Comparison of ENCODE assay signal across 15 mouse cellular contexts in genomic region chr13:44770808-44771605, GRCm38 (mm10). TPM values are rescaled to one million over a fixed set of nuclear protein-coding genes. Genes with fewer than 3 reads are reported as not detected.
A peak's percentile ranks its signal among the peaks of the same experiment; 100 is the strongest.
DNase-seq lines count a peak whose midpoint lies in the region; ATAC-seq and TF ChIP-seq lines count a peak whose summit lies in the region.
"Had no signal": no experiment of that assay in that cellular context is flagged by ENCODE, and none has a peak within 500 bp of the region (broad histone marks: within the 10 kb centered on the region; RNA-seq: fewer than 3 reads in every experiment).

No protein-coding gene starts in this region.

- H3K36me3 ChIP-seq in myocyte (ENCODE audit: control insufficient read depth, insufficient read depth), result no peaks in the 10 kb centered on the region
- H3K36me3 ChIP-seq in midbrain, embryonic 15.5 days (replicated peaks), result no peaks in the 10 kb centered on the region
- peaks cover 25% of the 10 kb centered on the region; the same call in 1 of the 2 replicates for H3K36me3 ChIP-seq in embryonic facial prominence, embryonic 10.5 days (replicated peaks)
- H3K36me3 ChIP-seq: hindbrain, embryonic 12.5 days; midbrain, embryonic 12.5 days; neural tube, embryonic 12.5 days had no signal

- ATAC-seq in midbrain, embryonic 15.5 days (replicated peaks), result no peak

- peak; percentile 28 for DNase-seq in adrenal gland, postnatal 14 days
- no peak for DNase-seq in adrenal gland, postnatal 4 days (ENCODE audit: low spot score in 2 of 2)
- DNase-seq in 3T3-L1 (ENCODE audit: low read depth, low spot score) (peak; percentile 69), NIH3T3 (ENCODE audit: low read depth) (peak; percentile 21)
- no peak for DNase-seq in thymus, adult 18-20 months
- no peak for DNase-seq in embryonic facial prominence, embryonic 10.5 days (ENCODE audit: low spot score)
- DNase-seq: cerebellum, adult 9-11 months; kidney, adult 11 months; lung, postnatal 36 days; thymus, adult 2 months had no signal

- TF ChIP-seq POLR2A in myocyte (IDR thresholded peaks at IDR 0.05; ENCODE audit: insufficient read length, low read depth), result no peak

- no peaks in the 10 kb centered on the region for H3K9me3 ChIP-seq in midbrain, embryonic 15.5 days
- H3K9me3 ChIP-seq in embryonic facial prominence, embryonic 10.5 days, result no peaks in the 10 kb centered on the region
- H3K9me3 ChIP-seq: hindbrain, embryonic 12.5 days; midbrain, embryonic 12.5 days; neural tube, embryonic 12.5 days had no signal

- H3K4me3 ChIP-seq in myocyte, result no peak overlapping the region
- no peak overlapping the region for H3K4me3 ChIP-seq in midbrain, embryonic 15.5 days
- H3K4me3 ChIP-seq in embryonic facial prominence, embryonic 10.5 days, result no peak overlapping the region
- H3K4me3 ChIP-seq: hindbrain, embryonic 12.5 days; midbrain, embryonic 12.5 days; neural tube, embryonic 12.5 days had no signal

- peak overlapping the region; percentile 8 for H3K4me2 ChIP-seq in myocyte (ENCODE audit: low read depth)
- no peak overlapping the region for H3K4me2 ChIP-seq in midbrain, embryonic 15.5 days
- H3K4me2 ChIP-seq: hindbrain, embryonic 12.5 days; midbrain, embryonic 12.5 days; neural tube, embryonic 12.5 days had no signal

- no peak overlapping the region for H3K27ac ChIP-seq in midbrain, embryonic 15.5 days
- H3K27ac ChIP-seq in embryonic facial prominence, embryonic 10.5 days (replicated peaks), result no peak overlapping the region
- H3K27ac ChIP-seq: hindbrain, embryonic 12.5 days; midbrain, embryonic 12.5 days; neural tube, embryonic 12.5 days had no signal

- no peaks in the 10 kb centered on the region for H3K4me1 ChIP-seq in midbrain, embryonic 15.5 days
- peaks cover 16% of the 10 kb centered on the region; the same call in 1 of the 2 replicates for H3K4me1 ChIP-seq in embryonic facial prominence, embryonic 10.5 days
- H3K4me1 ChIP-seq: hindbrain, embryonic 12.5 days; neural tube, embryonic 12.5 days had no signal

- H3K79me2 ChIP-seq in myocyte (ENCODE audit: control insufficient read depth, insufficient read depth), result peaks cover 26% of the 10 kb centered on the region

- H3K9ac ChIP-seq in midbrain, embryonic 15.5 days, result no peak overlapping the region
- H3K9ac ChIP-seq: hindbrain, embryonic 12.5 days; midbrain, embryonic 12.5 days; neural tube, embryonic 12.5 days had no signal

- no peaks in the 10 kb centered on the region for H3K27me3 ChIP-seq in myocyte (ENCODE audit: control insufficient read depth, insufficient read depth, insufficient read length)
- H3K27me3 ChIP-seq in midbrain, embryonic 15.5 days (replicated peaks), result no peaks in the 10 kb centered on the region
- no peaks in the 10 kb centered on the region for H3K27me3 ChIP-seq in embryonic facial prominence, embryonic 10.5 days (replicated peaks; ENCODE audit: low read depth, poor library complexity, severe bottlenecking)
- H3K27me3 ChIP-seq: hindbrain, embryonic 12.5 days; midbrain, embryonic 12.5 days; neural tube, embryonic 12.5 days had no signal

- 64% methylated on average over 5 of the region's 5 CpGs for WGBS in midbrain, embryonic 15.5 days
- 74% methylated on average over 5 of the region's 5 CpGs for WGBS in embryonic facial prominence, embryonic 10.5 days

- no peak overlapping the region for H3ac ChIP-seq in myocyte (ENCODE audit: control insufficient read depth, insufficient read length)

TF ChIP-seq in myocyte, 11 proteins besides CTCF, POLR2A, EP300 and RAD21:
- TF ChIP-seq TCF12 (IDR thresholded peaks at IDR 0.05; ENCODE audit: insufficient read depth, poor library complexity, severe bottlenecking) (no peak), USF1 (IDR thresholded peaks at IDR 0.05; ENCODE audit: low read depth) (no peak)

RNA-seq across cellular contexts. Expression of gene Jarid2, which starts 41.7 kb away (rescaled TPM):
- total RNA-seq in adrenal gland, postnatal 14 days (2021), result 51.0 and 53.6 TPM in 2 replicates
- total RNA-seq in adrenal gland, postnatal 4 days (2021), result 10 to 100 TPM; 63.5 to 72.7 TPM
- 3.9 TPM for polyA plus RNA-seq in myocyte (2012; fragmentation: generic; extraction: Trizol)
- polyA plus RNA-seq in midbrain, embryonic 15.5 days (2015; fragmentation: Nextera tagmentation; extraction: Ambion mirVana), result 40.7 and 44.7 TPM in 2 replicates
- 54.9 and 59.4 TPM in 2 replicates for polyA plus RNA-seq in embryonic facial prominence, embryonic 10.5 days (2016; fragmentation: Nextera tagmentation; extraction: Ambion mirVana)

Comparison
In these comparisons a context has a peak if more than half of its experiments do, and no peak if none do; other contexts are left out.
1. DNase-seq: peak in adrenal gland, postnatal 14 days (single experiment), 3T3-L1 (single experiment) and NIH3T3 (single experiment); none in adrenal gland, postnatal 4 days (0 of 2), thymus, adult 18-20 months (0 of 2) and embryonic facial prominence, embryonic 10.5 days (single experiment).